Mouse (Mus musculus): ENCODE measurements at regions not wholly inside any gene's neighbourhood (a gene's known extent, or its start where the extent isn't known, plus 50 kb on each side); places are given as distances from the start of the nearest gene placed in this dataset.
A peak's percentile ranks its signal among the peaks of the same experiment; 100 is the strongest.

- 19% methylated on average over 13 of the region's 13 CpGs for WGBS
- ATAC-seq (replicated peaks; ENCODE audit: low FRiP score), result peak; percentile 49; the same call in 1 of the 2 replicates
These were observed 294.0 kb upstream of the Arglu1 start for GRCm38 (mm10) chr8:8984159-8984828.

GRCm38 (mm10) chr8:8983133-8983661, 292.9 kb upstream of the Arglu1 start:
- Histone ChIP-seq H3K9ac (ENCODE audit: low read length) (no peak overlapping the region), H3K4me1 (replicated peaks; ENCODE audit: control insufficient read depth, insufficient read depth, low read length) (peaks cover 6% of the 10 kb centered on the region; the same call in 1 of the 2 replicates), H3K9me3 (ENCODE audit: control insufficient read depth, low read length) (no peaks in the 10 kb centered on the region), H3K4me2 (ENCODE audit: low read depth, low read length, severe bottlenecking) (no peak overlapping the region), H3K27ac (ENCODE audit: low read depth, low read length) (no peak overlapping the region), H3K36me3 (ENCODE audit: control insufficient read depth, insufficient read depth, low read length) (no peaks in the 10 kb centered on the region), H3K27me3 (ENCODE audit: control insufficient read depth, insufficient read depth, low read length) (no peaks in the 10 kb centered on the region), H3K4me3 (ENCODE audit: low read depth, low read length) (no peak overlapping the region)
- no peak for DNase-seq (ENCODE audit: low spot score)
- no peak for ATAC-seq (replicated peaks; ENCODE audit: low FRiP score)
- WGBS, result 67% methylated on average over 5 of the region's 5 CpGs

More at GRCm38 (mm10) chr8:8984159-8984828, 294.0 kb upstream of the Arglu1 start:
- no peak for DNase-seq (ENCODE audit: low spot score)
- no peak overlapping the region for H3K4me3 ChIP-seq (ENCODE audit: low read depth, low read length)
- H3K9ac ChIP-seq (ENCODE audit: low read length), result no peak overlapping the region
- H3K4me2 ChIP-seq (ENCODE audit: low read depth, low read length, severe bottlenecking), result no peak overlapping the region
- no peaks in the 10 kb centered on the region for H3K27me3 ChIP-seq (ENCODE audit: control insufficient read depth, insufficient read depth, low read length)
- no peaks in the 10 kb centered on the region for H3K36me3 ChIP-seq (ENCODE audit: control insufficient read depth, insufficient read depth, low read length)
- H3K9me3 ChIP-seq (ENCODE audit: control insufficient read depth, low read length), result no peaks in the 10 kb centered on the region
- no peak overlapping the region for H3K27ac ChIP-seq (ENCODE audit: low read depth, low read length)
- peaks cover 6% of the 10 kb centered on the region; the same call in 1 of the 2 replicates for H3K4me1 ChIP-seq (replicated peaks; ENCODE audit: control insufficient read depth, insufficient read depth, low read length)

GRCm38 (mm10) chr8:8978969-8979368, 288.6 kb upstream of the Arglu1 start:
- no peak overlapping the region for H3K9ac ChIP-seq (ENCODE audit: low read length)
- no peaks in the 10 kb centered on the region for H3K9me3 ChIP-seq (ENCODE audit: control insufficient read depth, low read length)
- ATAC-seq (replicated peaks; ENCODE audit: low FRiP score) (no peak), DNase-seq (ENCODE audit: low spot score) (no peak)
- no peak overlapping the region for H3K4me3 ChIP-seq (ENCODE audit: low read depth, low read length)
- WGBS, result 56% methylated on average over 1 of the region's 1 CpGs
- H3K27me3 ChIP-seq (ENCODE audit: control insufficient read depth, insufficient read depth, low read length), result no peaks in the 10 kb centered on the region
- no peaks in the 10 kb centered on the region for H3K36me3 ChIP-seq (ENCODE audit: control insufficient read depth, insufficient read depth, low read length)
- H3K4me2 ChIP-seq (ENCODE audit: low read depth, low read length, severe bottlenecking), result no peak overlapping the region
- H3K4me1 ChIP-seq (replicated peaks; ENCODE audit: control insufficient read depth, insufficient read depth, low read length), result 0 out of 2 replicates have a peak, but pooled peaks cover 1% of the 10 kb centered on the region
- no peak overlapping the region for H3K27ac ChIP-seq (ENCODE audit: low read depth, low read length)

GRCm38 (mm10) chr8:8973769-8974168, 283.4 kb upstream of the Arglu1 start:
- no peak overlapping the region for H3K4me3 ChIP-seq (ENCODE audit: low read depth, low read length)
- H3K27ac ChIP-seq (ENCODE audit: low read depth, low read length), result no peak overlapping the region
- no peak overlapping the region for H3K9ac ChIP-seq (ENCODE audit: low read length)
- no peak overlapping the region for H3K4me2 ChIP-seq (ENCODE audit: low read depth, low read length, severe bottlenecking)
- no peaks in the 10 kb centered on the region for H3K9me3 ChIP-seq (ENCODE audit: control insufficient read depth, low read length)
- no peaks in the 10 kb centered on the region for H3K4me1 ChIP-seq (replicated peaks; ENCODE audit: control insufficient read depth, insufficient read depth, low read length)
- H3K27me3 ChIP-seq (ENCODE audit: control insufficient read depth, insufficient read depth, low read length), result no peaks in the 10 kb centered on the region
- WGBS, result 71% methylated on average over 6 of the region's 6 CpGs
- DNase-seq (ENCODE audit: low spot score) (no peak), ATAC-seq (replicated peaks; ENCODE audit: low FRiP score) (no peak)
- no peaks in the 10 kb centered on the region for H3K36me3 ChIP-seq (ENCODE audit: control insufficient read depth, insufficient read depth, low read length)

GRCm38 (mm10) chr8:8973334-8973733, 283.0 kb upstream of the Arglu1 start:
- Histone ChIP-seq H3K27me3 (ENCODE audit: control insufficient read depth, insufficient read depth, low read length) (no peaks in the 10 kb centered on the region), H3K4me1 (replicated peaks; ENCODE audit: control insufficient read depth, insufficient read depth, low read length) (no peaks in the 10 kb centered on the region), H3K4me2 (ENCODE audit: low read depth, low read length, severe bottlenecking) (no peak overlapping the region), H3K9ac (ENCODE audit: low read length) (no peak overlapping the region), H3K9me3 (ENCODE audit: control insufficient read depth, low read length) (no peaks in the 10 kb centered on the region), H3K4me3 (ENCODE audit: low read depth, low read length) (no peak overlapping the region), H3K27ac (ENCODE audit: low read depth, low read length) (no peak overlapping the region), H3K36me3 (ENCODE audit: control insufficient read depth, insufficient read depth, low read length) (no peaks in the 10 kb centered on the region)
- DNase-seq (ENCODE audit: low spot score) (no peak), ATAC-seq (replicated peaks; ENCODE audit: low FRiP score) (no peak)
- 72% methylated on average over 6 of the region's 6 CpGs for WGBS

- ATAC-seq (replicated peaks; ENCODE audit: low FRiP score) (no peak), DNase-seq (ENCODE audit: low spot score) (no peak)
- H3K4me1 ChIP-seq (replicated peaks; ENCODE audit: control insufficient read depth, insufficient read depth, low read length), result no peaks in the 10 kb centered on the region
- H3K27me3 ChIP-seq (ENCODE audit: control insufficient read depth, insufficient read depth, low read length), result no peaks in the 10 kb centered on the region
- H3K27ac ChIP-seq (ENCODE audit: low read depth, low read length), result no peak overlapping the region
- no peaks in the 10 kb centered on the region for H3K36me3 ChIP-seq (ENCODE audit: control insufficient read depth, insufficient read depth, low read length)
- H3K9me3 ChIP-seq (ENCODE audit: control insufficient read depth, low read length), result no peaks in the 10 kb centered on the region
- no peak overlapping the region for H3K4me3 ChIP-seq (ENCODE audit: low read depth, low read length)
- H3K9ac ChIP-seq (ENCODE audit: low read length), result no peak overlapping the region
- WGBS, result 90% methylated on average over 5 of the region's 5 CpGs
- H3K4me2 ChIP-seq (ENCODE audit: low read depth, low read length, severe bottlenecking), result no peak overlapping the region
These were observed 280.5 kb upstream of the Arglu1 start for GRCm38 (mm10) chr8:8970776-8971175.

GRCm38 (mm10) chr8:8970346-8970745, 280.0 kb upstream of the Arglu1 start:
- H3K4me1 ChIP-seq (replicated peaks; ENCODE audit: control insufficient read depth, insufficient read depth, low read length), result no peaks in the 10 kb centered on the region
- H3K4me2 ChIP-seq (ENCODE audit: low read depth, low read length, severe bottlenecking), result no peak overlapping the region
- ATAC-seq (replicated peaks; ENCODE audit: low FRiP score) (no peak), DNase-seq (ENCODE audit: low spot score) (no peak)
- no peak overlapping the region for H3K27ac ChIP-seq (ENCODE audit: low read depth, low read length)
- 88% methylated on average over 5 of the region's 5 CpGs for WGBS
- H3K4me3 ChIP-seq (ENCODE audit: low read depth, low read length), result no peak overlapping the region
- no peak overlapping the region for H3K9ac ChIP-seq (ENCODE audit: low read length)
- H3K9me3 ChIP-seq (ENCODE audit: control insufficient read depth, low read length), result no peaks in the 10 kb centered on the region
- H3K36me3 ChIP-seq (ENCODE audit: control insufficient read depth, insufficient read depth, low read length), result no peaks in the 10 kb centered on the region
- H3K27me3 ChIP-seq (ENCODE audit: control insufficient read depth, insufficient read depth, low read length), result no peaks in the 10 kb centered on the region

- Histone ChIP-seq H3K27me3 (ENCODE audit: control insufficient read depth, insufficient read depth, low read length) (no peaks in the 10 kb centered on the region), H3K9me3 (ENCODE audit: control insufficient read depth, low read length) (no peaks in the 10 kb centered on the region), H3K27ac (ENCODE audit: low read depth, low read length) (no peak overlapping the region), H3K36me3 (ENCODE audit: control insufficient read depth, insufficient read depth, low read length) (no peaks in the 10 kb centered on the region), H3K4me1 (replicated peaks; ENCODE audit: control insufficient read depth, insufficient read depth, low read length) (no peaks in the 10 kb centered on the region), H3K4me3 (ENCODE audit: low read depth, low read length) (no peak overlapping the region), H3K9ac (ENCODE audit: low read length) (no peak overlapping the region), H3K4me2 (ENCODE audit: low read depth, low read length, severe bottlenecking) (no peak overlapping the region)
- ATAC-seq (replicated peaks; ENCODE audit: low FRiP score) (no peak), DNase-seq (ENCODE audit: low spot score) (no peak)
- WGBS, result 86% methylated on average over 21 of the region's 21 CpGs
These were observed 279.0 kb upstream of the Arglu1 start for GRCm38 (mm10) chr8:8969112-8969950.
